Mouse (Mus musculus) embryonic fibroblast, embryonic 13.5 days (primary cell): ENCODE data around the gene Tenm2.

Experiments
- CTCF ChIP-seq: IDR thresholded peaks from 2 replicates; pipeline ENCODE4 v1.5.1; 2011; ENCODE audit warnings: mild to moderate bottlenecking, control low read depth, low read length, moderate library complexity, borderline replicate concordance; ENCODE audit not compliant: insufficient read depth
- POLR2A ChIP-seq: IDR thresholded peaks from 2 replicates; pipeline ENCODE4 v1.6.1; 2011; ENCODE audit warnings: low read depth, mild to moderate bottlenecking, control low read depth, low read length, moderate library complexity

- TF ChIP-seq CTCF (no peak), POLR2A (no peak)
Measured at GRCm38 (mm10) chr11:36484466-36485069, 751.2 kb downstream of the Tenm2 start.
